Mouse (Mus musculus) ES-E14 (cell line): ENCODE data around the gene Odf3l2.

Experiments used
- MAFK ChIP-seq: IDR thresholded peaks from 2 replicates; pipeline ENCODE4 v1.6.1; 2014; ENCODE audit warnings: mild to moderate bottlenecking, low read depth, low read length, inconsistent platforms; ENCODE audit not compliant: insufficient read depth
- ZC3H11A ChIP-seq: IDR thresholded peaks from 2 replicates; pipeline ENCODE4 v1.6.1; 2012; ENCODE audit warnings: low read depth, mild to moderate bottlenecking, inconsistent platforms, low read length, borderline replicate concordance
- ZNF384 ChIP-seq: IDR thresholded peaks from 2 replicates; pipeline ENCODE4 v1.6.1; 2012; ENCODE audit warnings: low read depth, low read length, inconsistent platforms

GRCm38 (mm10) chr10:79597936-79598230, 47.7 kb downstream of the Odf3l2 start:
- TF ChIP-seq ZNF384 (no peak), MAFK (no peak), ZC3H11A (no peak)
